Mouse (Mus musculus) kidney, adult 2 months (tissue): ENCODE measurements at regions not wholly inside any gene's neighbourhood (a gene's known extent, or its start where the extent isn't known, plus 50 kb on each side); places are given as distances from the start of the nearest gene placed in this dataset.

Experiments
- DNase-seq: peaks from one replicate; pipeline ENCODE4 v3.0.0; 2021
- H3K27ac ChIP-seq: fragments of 200-500 bp; 2 replicates; pipeline ENCODE4 v1.5.1; 2012; ENCODE audit warnings: low read depth, low read length, control low read depth, inconsistent platforms; ENCODE audit not compliant: insufficient read depth
- H3K27me3 ChIP-seq: fragments of 200-500 bp; replicated peaks from 2 replicates; pipeline ENCODE4 v1.6.1; 2012; ENCODE audit warnings: mild to moderate bottlenecking, moderate library complexity, low read length, inconsistent platforms; ENCODE audit not compliant: control insufficient read depth, insufficient read depth
- H3K36me3 ChIP-seq: fragments of 200-500 bp; 2 replicates; pipeline ENCODE4 v1.6.1; 2012; ENCODE audit warnings: mild to moderate bottlenecking, moderate library complexity, low read length, inconsistent platforms; ENCODE audit not compliant: control insufficient read depth, insufficient read depth
- H3K4me1 ChIP-seq: fragments of 200-500 bp; 2 replicates; pipeline ENCODE4 v1.6.1; 2011; ENCODE audit warnings: low read length; ENCODE audit not compliant: control insufficient read depth, insufficient read depth
- H3K4me3 ChIP-seq: fragments of 200-500 bp; 2 replicates; pipeline ENCODE4 v1.5.1; 2011; ENCODE audit warnings: mild to moderate bottlenecking, low read depth, low read length, control low read depth; ENCODE audit not compliant: insufficient read depth
- CTCF ChIP-seq: fragments of 200-500 bp; conservative IDR thresholded peaks from 2 replicates; pipeline ENCODE4 v1.5.1; 2011; ENCODE audit warnings: low read depth, mild to moderate bottlenecking, control low read depth, low read length, moderate library complexity, mixed read lengths; ENCODE audit not compliant: insufficient read depth, insufficient read length
- POLR2A ChIP-seq: fragments of 200-500 bp; IDR thresholded peaks from one replicate; pipeline ENCODE4 v1.6.1; 2011; ENCODE audit warnings: low read depth, low read length, control low read depth
- WGBS: fragments of 180-500 bp; shearing (Covaris S2); methylation state at CpG from one replicate; pipeline ENCODE4 v1.1.7; 2018; 5-methylcytosine and 5-hydroxymethylcytosine counted together

GRCm38 (mm10) chr1:51622181-51622862 lies 144.1 kb upstream of the Nabp1 start:
- TF ChIP-seq POLR2A: no peak
- no peak for TF ChIP-seq CTCF
- no peaks in the 10 kb centered on the region for H3K4me1 ChIP-seq
- H3K27me3 ChIP-seq: no peaks in the 10 kb centered on the region
- H3K4me3 ChIP-seq: no peak overlapping the region
- WGBS: 87% methylated on average over 9 of the region's 9 CpGs
- no peaks in the 10 kb centered on the region for H3K36me3 ChIP-seq
- H3K27ac ChIP-seq: no peak overlapping the region
- DNase-seq: no peak

GRCm38 (mm10) chr1:51621062-51621461 lies 142.8 kb upstream of the Nabp1 start:
- Histone ChIP-seq H3K4me3 (no peak overlapping the region), H3K36me3 (no peaks in the 10 kb centered on the region), H3K4me1 (no peaks in the 10 kb centered on the region), H3K27ac (no peak overlapping the region), H3K27me3 (no peaks in the 10 kb centered on the region)
- no peak for TF ChIP-seq POLR2A
- TF ChIP-seq CTCF: no peak
- DNase-seq: no peak
- 92% methylated on average over 6 of the region's 6 CpGs for WGBS

- no peaks in the 10 kb centered on the region for H3K36me3 ChIP-seq
- TF ChIP-seq POLR2A: no peak
- no peak for TF ChIP-seq CTCF
- DNase-seq: peak; percentile 61
- no peaks in the 10 kb centered on the region for H3K4me1 ChIP-seq
- WGBS: 33% methylated on average over 13 of the region's 13 CpGs
- no peak overlapping the region for H3K4me3 ChIP-seq
- H3K27ac ChIP-seq: no peak overlapping the region
- no peaks in the 10 kb centered on the region for H3K27me3 ChIP-seq
Measured at GRCm38 (mm10) chr1:51617502-51618251, 139.5 kb upstream of the Nabp1 start.

- 97% methylated on average over 1 of the region's 1 CpGs for WGBS
- TF ChIP-seq CTCF (no peak), POLR2A (no peak)
- Histone ChIP-seq H3K27me3 (no peaks in the 10 kb centered on the region), H3K4me1 (no peaks in the 10 kb centered on the region), H3K4me3 (no peak overlapping the region), H3K27ac (no peak overlapping the region), H3K36me3 (no peaks in the 10 kb centered on the region)
- no peak for DNase-seq
Measured at GRCm38 (mm10) chr1:51616091-51616490, 137.9 kb upstream of the Nabp1 start.

GRCm38 (mm10) chr1:51615523-51615922 lies 137.3 kb upstream of the Nabp1 start:
- WGBS: 31% methylated on average over 6 of the region's 6 CpGs
- H3K4me3 ChIP-seq: no peak overlapping the region
- H3K27ac ChIP-seq: no peak overlapping the region
- no peaks in the 10 kb centered on the region for H3K36me3 ChIP-seq
- no peaks in the 10 kb centered on the region for H3K27me3 ChIP-seq
- DNase-seq: peak; percentile 74
- no peaks in the 10 kb centered on the region for H3K4me1 ChIP-seq
- peak; percentile 74 for TF ChIP-seq CTCF
- TF ChIP-seq POLR2A: no peak

GRCm38 (mm10) chr1:51614700-51615099 lies 136.5 kb upstream of the Nabp1 start:
- Histone ChIP-seq H3K4me1 (no peaks in the 10 kb centered on the region), H3K27ac (no peak overlapping the region), H3K36me3 (no peaks in the 10 kb centered on the region), H3K4me3 (no peak overlapping the region), H3K27me3 (no peaks in the 10 kb centered on the region)
- no peak for DNase-seq
- no peak for TF ChIP-seq POLR2A

GRCm38 (mm10) chr1:51609295-51609694 lies 131.1 kb upstream of the Nabp1 start:
- H3K27me3 ChIP-seq: no peaks in the 10 kb centered on the region
- H3K4me1 ChIP-seq: no peaks in the 10 kb centered on the region
- H3K36me3 ChIP-seq: no peaks in the 10 kb centered on the region
- no peak for TF ChIP-seq POLR2A
- TF ChIP-seq CTCF: no peak
- H3K4me3 ChIP-seq: no peak overlapping the region
- DNase-seq: no peak
- WGBS: 91% methylated on average over 5 of the region's 5 CpGs
- H3K27ac ChIP-seq: no peak overlapping the region
